Mouse (Mus musculus) spleen, adult 2 months (tissue): ENCODE results near the gene 5730409E04Rik. TPM values are rescaled to one million over a fixed set of nuclear protein-coding genes. Genes with fewer than 3 reads are reported as not detected.

Experiments used
- DNase-seq, 2 experiments: peaks; one replicate each; pipeline versions ENCODE4 v3.0.0 to v3.0.0-alpha.2; 2012 to 2021; ENCODE audit warnings: low spot score in 2 of 2, low read depth in 1 of 2
- H3K27ac ChIP-seq: fragments of 200-500 bp; 2 replicates; pipeline ENCODE4 v1.5.1; 2012; ENCODE audit warnings: low read length, inconsistent platforms; ENCODE audit not compliant: insufficient read depth
- H3K27me3 ChIP-seq: fragments of 200-500 bp; 2 replicates; pipeline ENCODE4 v1.6.1; 2012; ENCODE audit warnings: mild to moderate bottlenecking, moderate library complexity, low read length, inconsistent platforms; ENCODE audit not compliant: control insufficient read depth, insufficient read depth
- H3K36me3 ChIP-seq: fragments of 200-500 bp; 2 replicates; pipeline ENCODE4 v1.6.1; 2012; ENCODE audit warnings: mild to moderate bottlenecking, low read length, inconsistent platforms; ENCODE audit not compliant: control insufficient read depth, insufficient read depth
- H3K4me1 ChIP-seq: fragments of 200-500 bp; 2 replicates; pipeline ENCODE4 v1.6.1; 2011; ENCODE audit warnings: inconsistent platforms; ENCODE audit not compliant: control insufficient read depth, insufficient read depth, insufficient read length
- H3K4me3 ChIP-seq: fragments of 200-500 bp; 2 replicates; pipeline ENCODE4 v1.5.1; 2011; ENCODE audit warnings: mild to moderate bottlenecking, inconsistent platforms; ENCODE audit not compliant: insufficient read depth, insufficient read length; ENCODE audit errors: extremely low read depth
- CTCF ChIP-seq: fragments of 200-500 bp; IDR thresholded peaks from 2 replicates; pipeline ENCODE4 v1.5.1; 2011; ENCODE audit warnings: mild to moderate bottlenecking, inconsistent platforms; ENCODE audit not compliant: insufficient read depth, insufficient read length, insufficient replicate concordance; ENCODE audit errors: extremely low read depth
- POLR2A ChIP-seq: fragments of 200-500 bp; IDR thresholded peaks from 2 replicates; pipeline ENCODE4 v1.6.1; 2011; ENCODE audit warnings: low read depth, low read length, inconsistent platforms
- WGBS: fragments of 180-500 bp; shearing (Covaris S2); methylation state at CpG from one replicate; pipeline ENCODE4 v1.1.7; 2018; 5-methylcytosine and 5-hydroxymethylcytosine counted together
- polyA plus RNA-seq: library from polyadenylated mRNA; depleted of rRNA; stranded (reverse); fragments of >200 nt; gene quantifications from 2 replicates; pipeline ENCODE4 v1.2.3, GENCODE M21; 2012

Gene 5730409E04Rik
- polyA plus RNA-seq, 1 experiment = 3.8 TPM

GRCm38 (mm10) chr4:126585739-126586138, 23.9 kb upstream of the 5730409E04Rik start:
- Histone ChIP-seq H3K27ac (no peak overlapping the region), H3K36me3 (no peaks in the 10 kb centered on the region), H3K27me3 (no peaks in the 10 kb centered on the region), H3K4me3 (no peak overlapping the region), H3K4me1 (no peaks in the 10 kb centered on the region)
- TF ChIP-seq POLR2A (no peak), CTCF (no peak)
- DNase-seq = no peak
- 96% methylated on average over 13 of the region's 13 CpGs for WGBS

- no peak for DNase-seq
- WGBS = 88% methylated on average over 6 of the region's 6 CpGs
- no peaks in the 10 kb centered on the region for H3K36me3 ChIP-seq
- no peak overlapping the region for H3K4me3 ChIP-seq
- TF ChIP-seq POLR2A (no peak), CTCF (no peak)
- H3K27ac ChIP-seq = no peak overlapping the region
- no peaks in the 10 kb centered on the region for H3K4me1 ChIP-seq
- H3K27me3 ChIP-seq = no peaks in the 10 kb centered on the region
Measured at GRCm38 (mm10) chr4:126592039-126592438, 17.6 kb upstream of the 5730409E04Rik start.

DNA sequence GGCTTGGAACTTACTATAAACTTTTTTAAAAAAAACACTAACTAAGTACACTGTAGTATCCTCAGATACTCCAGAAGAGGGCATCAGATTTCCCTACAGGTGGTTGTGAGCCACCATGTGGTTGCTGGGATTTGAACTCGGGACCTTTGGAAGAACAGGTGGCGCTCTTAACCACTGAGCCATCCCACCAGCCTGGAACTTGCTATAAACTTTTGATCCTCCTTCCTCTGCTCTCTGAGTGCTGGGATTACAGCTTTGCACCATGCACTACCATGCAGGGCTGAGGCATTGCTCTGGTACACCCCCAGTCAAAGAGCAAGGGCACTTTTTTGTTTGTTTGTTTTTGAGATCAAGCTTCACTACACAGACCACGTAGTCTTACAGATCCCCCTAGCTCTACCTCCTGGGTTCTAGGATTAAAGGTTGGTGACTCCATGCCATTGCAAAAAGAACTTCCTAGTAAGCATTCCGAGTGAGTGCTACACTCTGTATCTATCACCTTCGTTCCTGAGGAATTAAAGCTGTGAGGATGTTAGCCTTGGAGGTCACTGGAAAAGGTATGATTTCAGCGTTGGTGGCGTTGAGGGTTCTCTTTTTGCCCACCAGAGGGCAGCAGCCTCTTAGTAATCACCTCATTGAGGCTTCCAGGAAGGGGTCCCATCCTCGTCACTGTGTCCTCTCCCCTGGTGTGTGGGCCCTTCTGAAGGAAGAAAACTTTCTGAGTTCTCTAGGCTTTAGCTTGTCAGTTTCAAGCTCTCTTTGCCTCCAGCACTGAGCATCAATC, 9.5 kb upstream of the 5730409E04Rik start:
- WGBS = 37% methylated on average over 8 of the region's 8 CpGs
- no peaks in the 10 kb centered on the region for H3K27me3 ChIP-seq
- no peak overlapping the region for H3K27ac ChIP-seq
- H3K36me3 ChIP-seq = no peaks in the 10 kb centered on the region
- TF ChIP-seq POLR2A (no peak), CTCF (peak; percentile 74; the same call in 1 of the 2 replicates)
- no peaks in the 10 kb centered on the region for H3K4me1 ChIP-seq
- H3K4me3 ChIP-seq = no peak overlapping the region
- peak; percentile 11 to 33 for DNase-seq

DNA sequence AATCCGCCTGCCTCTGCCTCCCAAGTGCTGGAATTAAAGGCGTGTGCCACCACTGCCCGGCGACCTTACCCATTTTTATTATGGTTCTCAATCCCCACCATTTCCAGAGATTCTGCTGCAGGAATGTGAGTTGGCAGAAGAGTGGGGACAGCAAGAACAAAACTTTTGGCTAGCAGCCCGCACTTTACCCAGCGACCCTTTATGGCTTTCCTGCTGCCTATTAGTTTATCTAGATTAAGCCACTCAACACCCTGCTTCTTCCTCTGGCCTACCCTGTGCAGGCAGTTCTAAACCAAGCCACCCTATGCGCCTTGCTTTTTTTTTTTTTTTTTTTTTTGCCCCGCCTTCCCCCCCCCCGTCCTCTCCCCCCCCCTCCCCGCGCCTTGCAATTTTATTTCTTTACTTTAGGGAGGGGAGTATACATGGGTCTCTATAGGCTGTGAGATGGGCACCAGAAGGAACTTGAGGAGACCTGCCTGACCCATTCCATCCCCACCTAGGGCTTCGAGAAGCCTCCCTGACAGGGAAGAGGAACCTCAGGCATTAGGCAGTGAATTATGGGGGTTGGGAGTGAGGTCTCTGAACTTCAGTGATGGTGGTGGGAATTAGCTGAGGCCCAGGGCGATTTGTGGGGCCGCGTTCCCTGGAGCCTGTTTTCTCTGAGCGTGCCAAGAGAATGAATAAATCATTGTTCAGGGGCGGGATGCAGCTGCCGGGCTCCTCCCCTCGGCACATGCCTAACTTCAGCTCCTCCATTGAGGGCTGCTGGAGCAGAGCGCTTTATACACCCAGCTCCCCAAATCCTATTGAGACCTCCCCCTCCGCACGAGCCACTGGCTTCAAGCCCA, 7.8 kb upstream of the 5730409E04Rik start:
- Histone ChIP-seq H3K36me3 (no peaks in the 10 kb centered on the region), H3K4me1 (no peaks in the 10 kb centered on the region), H3K4me3 (no peak overlapping the region), H3K27ac (no peak overlapping the region), H3K27me3 (no peaks in the 10 kb centered on the region)
- TF ChIP-seq CTCF = no peak
- TF ChIP-seq POLR2A = no peak
- DNase-seq = no peak
- WGBS = 38% methylated on average over 22 of the region's 22 CpGs

GRCm38 (mm10) chr4:126602445-126602762, 7.2 kb upstream of the 5730409E04Rik start:
- Histone ChIP-seq H3K36me3 (no peaks in the 10 kb centered on the region), H3K27me3 (no peaks in the 10 kb centered on the region), H3K27ac (no peak overlapping the region), H3K4me3 (no peak overlapping the region), H3K4me1 (no peaks in the 10 kb centered on the region)
- 73% methylated on average over 6 of the region's 6 CpGs for whole genome bisulfite sequencing
- TF ChIP-seq POLR2A = no peak
- TF ChIP-seq CTCF = no peak
- DNase-seq = no peak

DNA sequence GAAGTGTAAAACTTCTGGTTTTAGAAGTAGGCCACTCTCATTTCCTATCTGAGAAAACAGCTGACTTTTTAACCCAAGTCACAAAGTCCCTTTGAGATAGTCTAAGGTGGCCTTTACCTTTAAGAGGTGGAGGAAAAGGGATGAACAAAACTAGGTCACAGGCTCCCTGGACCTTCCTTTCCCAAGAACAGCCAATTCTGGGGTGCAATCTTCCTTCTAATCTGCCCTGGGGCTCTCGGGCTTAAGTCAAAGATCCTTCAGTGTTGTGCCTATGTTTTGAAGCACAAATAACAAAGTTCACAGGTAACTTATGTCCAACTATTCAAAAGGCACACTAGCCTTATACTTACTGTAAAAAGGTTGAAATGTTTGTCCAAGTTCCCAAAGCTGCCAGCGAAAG, 5.5 kb upstream of the 5730409E04Rik start:
- WGBS = 91% methylated on average over 2 of the region's 2 CpGs
- Histone ChIP-seq H3K27ac (no peak overlapping the region), H3K4me3 (no peak overlapping the region), H3K27me3 (0 out of 2 replicates have a peak, but pooled peaks cover 1% of the 10 kb centered on the region), H3K36me3 (no peaks in the 10 kb centered on the region), H3K4me1 (no peaks in the 10 kb centered on the region)
- TF ChIP-seq CTCF (no peak), POLR2A (no peak)
- no peak for DNase-seq
